Comparison of ENCODE assay signal across 8 mouse cellular contexts in genomic region chr9:102627442-102627841, GRCm38 (mm10). TPM values are rescaled to one million over a fixed set of nuclear protein-coding genes. Genes with fewer than 3 reads are reported as not detected.
DNase-seq lines count a peak whose midpoint lies in the region; ATAC-seq and TF ChIP-seq lines count a peak whose summit lies in the region.

No protein-coding gene starts in this region.

- peak overlapping the region; percentile 92 for H3K4me3 ChIP-seq in neural tube, embryonic 11.5 days (ENCODE audit: low read depth, low read length)
- peak overlapping the region; percentile 80; the same call in 1 of the 2 replicates for H3K4me3 ChIP-seq in forebrain, embryonic 14.5 days (ENCODE audit: low read depth, low read length)
- peak overlapping the region; percentile 94 for H3K4me3 ChIP-seq in limb, embryonic 11.5 days (ENCODE audit: low read depth, low read length)
- H3K4me3 ChIP-seq in olfactory bulb, adult 2 months (ENCODE audit: insufficient read depth, low read depth, low read length), result peak overlapping the region; percentile 92; the same call in 1 of the 2 replicates

- ATAC-seq in neural tube, embryonic 11.5 days (ENCODE audit: insufficient read depth, low FRiP score, low TSS enrichment), result no peak
- ATAC-seq in forebrain, embryonic 14.5 days, result no peak
- ATAC-seq in limb, embryonic 11.5 days (ENCODE audit: insufficient number of reproducible peaks, low FRiP score, low TSS enrichment, low read depth), result no peak
- no peak for ATAC-seq in activated CD4-positive, CD25-positive, alpha-beta regulatory T cell, adult 4 months

- no peaks in the 10 kb centered on the region for H3K9me3 ChIP-seq in neural tube, embryonic 11.5 days (ENCODE audit: control insufficient read depth, low read length)
- no peaks in the 10 kb centered on the region for H3K9me3 ChIP-seq in forebrain, embryonic 14.5 days (replicated peaks; ENCODE audit: control insufficient read depth, low read length)
- H3K9me3 ChIP-seq in limb, embryonic 11.5 days (ENCODE audit: control insufficient read depth, low read length), result no peaks in the 10 kb centered on the region

- H3K4me1 ChIP-seq in neural tube, embryonic 11.5 days (ENCODE audit: control insufficient read depth, insufficient read depth, low read length), result peaks cover 6% of the 10 kb centered on the region
- H3K4me1 ChIP-seq in forebrain, embryonic 14.5 days (ENCODE audit: control insufficient read depth, insufficient read depth, low read length), result peaks cover 10% of the 10 kb centered on the region
- H3K4me1 ChIP-seq in limb, embryonic 11.5 days (ENCODE audit: control insufficient read depth, insufficient read depth, low read length), result no peaks in the 10 kb centered on the region
- peaks cover 3% of the 10 kb centered on the region; the same call in 1 of the 2 replicates for H3K4me1 ChIP-seq in olfactory bulb, adult 2 months (ENCODE audit: control insufficient read depth, insufficient read depth, low read length)

- H3K36me3 ChIP-seq in neural tube, embryonic 11.5 days (ENCODE audit: control insufficient read depth, insufficient read depth, low read length), result no peaks in the 10 kb centered on the region
- H3K36me3 ChIP-seq in forebrain, embryonic 14.5 days (ENCODE audit: control insufficient read depth, insufficient read depth, low read length), result peaks cover 15% of the 10 kb centered on the region; the same call in 1 of the 2 replicates
- no peaks in the 10 kb centered on the region for H3K36me3 ChIP-seq in limb, embryonic 11.5 days (ENCODE audit: control insufficient read depth, insufficient read depth, low read length)

- H3K27ac ChIP-seq in neural tube, embryonic 11.5 days (ENCODE audit: low read depth, low read length), result no peak overlapping the region
- no peak overlapping the region for H3K27ac ChIP-seq in forebrain, embryonic 14.5 days (ENCODE audit: low read depth, low read length)
- no peak overlapping the region; the same call in 1 of the 2 replicates for H3K27ac ChIP-seq in limb, embryonic 11.5 days (replicated peaks; ENCODE audit: low read depth, low read length)
- no peak overlapping the region for H3K27ac ChIP-seq in olfactory bulb, adult 2 months (ENCODE audit: insufficient read depth, low read depth, low read length)

- TF ChIP-seq POLR2A in olfactory bulb, adult 2 months (IDR thresholded peaks at IDR 0.05; ENCODE audit: insufficient read depth, low read depth, low read length), result no peak

- no peak for DNase-seq in neural tube, embryonic 11.5 days (ENCODE audit: low spot score)
- DNase-seq in neural tube, embryonic 10.5 days (ENCODE audit: extremely low spot score, low spot score), result no peak
- DNase-seq in forebrain, embryonic 14.5 days (ENCODE audit: low spot score), result no peak
- no peak for DNase-seq in limb, embryonic 11.5 days (ENCODE audit: low spot score)
- no peak for DNase-seq in layer of hippocampus, postnatal 25 days (ENCODE audit: extremely low spot score in 1 of 2, low spot score in 1 of 2)
- DNase-seq in urinary bladder, postnatal 10 days (ENCODE audit: low spot score), result no peak

- peak overlapping the region; percentile 85 for H3K4me2 ChIP-seq in neural tube, embryonic 11.5 days (ENCODE audit: low read depth)
- peak overlapping the region; percentile 59 for H3K4me2 ChIP-seq in forebrain, embryonic 14.5 days (ENCODE audit: low read length)
- peak overlapping the region; percentile 71 for H3K4me2 ChIP-seq in limb, embryonic 11.5 days (ENCODE audit: low read depth, severe bottlenecking)

- 89% methylated on average over 7 of the region's 7 CpGs for WGBS in neural tube, embryonic 11.5 days
- WGBS in forebrain, embryonic 14.5 days, result 85% methylated on average over 7 of the region's 7 CpGs
- WGBS in limb, embryonic 11.5 days, result 85% methylated on average over 7 of the region's 7 CpGs
- WGBS in olfactory bulb, adult 2 months, result 73% methylated on average over 7 of the region's 7 CpGs

- no peaks in the 10 kb centered on the region for H3K27me3 ChIP-seq in neural tube, embryonic 11.5 days (ENCODE audit: control insufficient read depth, insufficient read depth, low read length)
- H3K27me3 ChIP-seq in forebrain, embryonic 14.5 days (replicated peaks; ENCODE audit: control insufficient read depth, insufficient read depth, low read length), result no peaks in the 10 kb centered on the region
- H3K27me3 ChIP-seq in limb, embryonic 11.5 days (ENCODE audit: control insufficient read depth, insufficient read depth, low read length), result no peaks in the 10 kb centered on the region

- TF ChIP-seq CTCF in olfactory bulb, adult 2 months (IDR thresholded peaks at IDR 0.05; ENCODE audit: insufficient read depth, low read depth, low read length), result no peak

- H3K9ac ChIP-seq in neural tube, embryonic 11.5 days (ENCODE audit: low read length), result peak overlapping the region; percentile 98
- H3K9ac ChIP-seq in forebrain, embryonic 14.5 days (ENCODE audit: low read length), result peak overlapping the region; percentile 98
- H3K9ac ChIP-seq in limb, embryonic 11.5 days (ENCODE audit: low read length), result peak overlapping the region; percentile 99; the same call in 1 of the 2 replicates

RNA-seq across cellular contexts. Expression of gene Cep63, which starts 1.1 kb away (rescaled TPM):
- polyA plus RNA-seq in neural tube, embryonic 11.5 days (2014; fragmentation: Nextera tagmentation; extraction: Ambion mirVana), result 49.6 and 54.2 TPM in 2 replicates
- 37.8 and 41.8 TPM in 2 replicates for polyA plus RNA-seq in forebrain, embryonic 14.5 days (2014; fragmentation: Nextera tagmentation; extraction: Ambion mirVana)
- 45.8 and 47.7 TPM in 2 replicates for polyA plus RNA-seq in limb, embryonic 11.5 days (2014; fragmentation: Nextera tagmentation; extraction: Ambion mirVana)
- polyA plus RNA-seq in olfactory bulb, adult 2 months (2012; ENCODE audit: insufficient read depth, insufficient read length, low replicate concordance, missing spikeins), result not detected in 2 replicates
- 10 to 100 TPM; 27.3 to 33.4 TPM for total RNA-seq in layer of hippocampus, postnatal 25 days (2021)
- 10 to 100 TPM; 39.7 to 45.2 TPM for polyA plus RNA-seq in activated CD4-positive, CD25-positive, alpha-beta regulatory T cell, adult 4 months (2017; shearing (Covaris generic))

RNA-seq across cellular contexts. Expression of gene Anapc13, which starts 1.3 kb away (rescaled TPM):
- 154 and 156 TPM in 2 replicates for polyA plus RNA-seq in neural tube, embryonic 11.5 days (2014; fragmentation: Nextera tagmentation; extraction: Ambion mirVana)
- 156 and 194 TPM in 2 replicates for polyA plus RNA-seq in forebrain, embryonic 14.5 days (2014; fragmentation: Nextera tagmentation; extraction: Ambion mirVana)
- polyA plus RNA-seq in limb, embryonic 11.5 days (2014; fragmentation: Nextera tagmentation; extraction: Ambion mirVana), result 179 and 180 TPM in 2 replicates
- not detected in 2 replicates for polyA plus RNA-seq in olfactory bulb, adult 2 months (2012; ENCODE audit: insufficient read depth, insufficient read length, low replicate concordance, missing spikeins)
- 100 to 1,000 TPM in 1 of 2 experiments, 10 to 100 TPM in 1; 99.6 to 106 TPM for total RNA-seq in layer of hippocampus, postnatal 25 days (2021)
- polyA plus RNA-seq in activated CD4-positive, CD25-positive, alpha-beta regulatory T cell, adult 4 months (2017; shearing (Covaris generic)), result 100 to 1,000 TPM in 1 of 2 experiments, 10 to 100 TPM in 1; 87.9 to 116 TPM
